Mouse (Mus musculus) granulocyte monocyte progenitor cell, adult 5-6 weeks (primary cell): ENCODE results near the gene Car9. TPM values are rescaled to one million over a fixed set of nuclear protein-coding genes. Genes with fewer than 3 reads are reported as not detected.
"Not testable (repeated sequence)": the region's sequence is repeated elsewhere in the genome, so short reads cannot be mapped to it uniquely, and the experiment has no call there.

Experiments
- ATAC-seq: replicated peaks from 2 replicates; pipeline ENCODE4 v1.8.0; 2016; ENCODE audit warnings: mild to moderate bottlenecking, moderate TSS enrichment, inconsistent platforms; ENCODE audit not compliant: poor library complexity, severe bottlenecking
- total RNA-seq, 2 experiments: library from RNA; stranded (forward) in 1 of 2; stranded (reverse) in 1 of 2; fragments of 200-712, 200-1000 nt in 1 of 2; fragments of >200 nt in 1 of 2; fragmentation: Nextera tagmentation in 1 of 2; gene quantifications; 2 replicates each; pipeline ENCODE4 v1.2.3; 2014 to 2017

The Car9 gene
- total RNA-seq (2014; fragmentation: Nextera tagmentation) = 11.6 and 16.9 TPM in 2 replicates
- total RNA-seq (2017) = 4.1 and 7.6 TPM in 2 replicates

DNA sequence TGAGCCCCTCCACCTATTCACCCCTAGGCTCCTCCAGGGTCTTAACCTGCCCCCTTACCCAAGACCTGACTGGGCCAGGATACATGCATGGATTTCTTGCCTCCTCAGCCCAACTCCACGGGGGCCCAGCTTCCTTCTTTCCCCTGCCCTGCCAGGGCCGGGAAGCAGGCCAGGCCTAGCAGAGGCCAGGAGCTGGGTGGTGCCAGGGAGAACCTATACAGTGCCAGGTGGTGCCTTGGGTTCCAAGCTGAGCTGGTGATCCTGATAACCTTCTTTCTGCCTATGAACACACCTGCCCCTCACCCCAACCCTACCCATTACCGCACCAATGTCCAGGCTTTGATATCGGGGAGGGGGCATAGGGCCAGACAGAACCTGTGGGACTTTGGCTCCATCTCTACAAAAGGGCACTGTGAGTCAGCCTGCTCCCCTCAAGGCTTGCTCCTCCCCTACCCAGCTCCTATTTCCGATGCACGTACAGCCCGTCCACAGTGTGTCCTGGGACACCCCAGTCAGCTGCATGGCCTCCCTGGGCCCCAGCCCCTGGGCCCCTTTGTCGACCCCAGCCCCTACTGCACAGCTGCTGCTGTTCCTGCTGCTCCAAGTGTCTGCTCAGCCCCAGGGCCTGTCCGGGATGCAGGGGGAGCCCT, at the start of gene Car9:
TSS of gene Car9 (plus strand) at position 431 of the 650 bp plus-strand sequence.
- ATAC-seq = no peak

DNA sequence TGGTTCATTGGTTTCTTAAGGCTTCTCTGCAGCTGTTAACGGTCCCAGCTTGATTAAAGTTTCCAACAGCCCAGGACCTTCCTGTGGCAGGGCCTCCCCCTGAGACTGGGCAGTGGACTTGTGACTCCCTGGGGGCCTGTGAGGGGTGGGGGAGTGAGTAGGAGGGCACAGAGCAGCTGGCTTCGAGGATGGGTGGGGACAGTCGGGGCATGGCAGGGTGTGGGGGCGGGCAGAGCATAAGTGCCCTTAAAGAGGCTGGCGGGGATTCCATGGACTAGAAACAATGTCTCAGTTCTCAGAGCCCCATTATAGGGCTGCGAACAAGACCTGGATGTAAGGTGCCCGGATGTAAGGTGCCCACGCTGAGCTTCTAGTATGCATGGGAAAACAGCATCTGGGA, 49.6 kb upstream of the Car9 start:
- peak; percentile 17; the same call in 1 of the 2 replicates for ATAC-seq

DNA sequence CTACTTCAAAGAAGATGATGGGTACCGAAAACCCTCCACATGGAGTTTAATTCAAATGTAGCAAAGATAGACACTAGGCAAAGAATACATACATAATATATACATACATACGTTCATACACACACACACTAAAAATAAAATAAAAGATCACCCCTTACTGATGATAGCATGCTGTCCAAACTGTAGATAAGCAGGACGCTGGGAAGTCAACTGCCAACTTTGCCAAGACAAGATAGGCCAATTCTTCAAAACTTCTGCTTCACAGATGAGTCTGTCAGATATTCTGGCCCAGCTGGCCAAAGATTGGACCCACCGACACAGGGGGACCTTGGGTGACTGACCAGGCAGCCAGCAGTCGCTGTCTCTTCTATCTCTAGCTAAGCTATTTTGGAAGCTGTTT, 43.7 kb upstream of the Car9 start:
- ATAC-seq = no peak

DNA sequence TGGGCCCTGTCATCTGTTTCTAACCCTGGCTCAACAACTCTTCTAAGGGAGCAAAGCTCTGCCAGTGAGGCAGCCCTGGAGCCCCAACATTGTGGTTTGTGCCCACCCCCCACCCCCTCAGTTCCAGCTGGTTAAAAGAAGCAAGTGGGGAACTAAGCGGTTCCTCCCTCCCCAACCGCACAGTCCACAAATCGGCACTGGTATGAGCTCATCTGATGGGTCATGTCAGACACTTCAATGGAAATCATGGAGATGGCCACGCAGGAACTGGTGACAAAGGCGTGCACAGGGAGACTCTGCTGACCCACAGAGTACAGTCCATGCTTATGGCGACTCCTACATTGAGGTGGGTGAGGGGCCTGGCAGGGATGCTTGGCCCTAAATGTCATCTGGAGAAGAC, 40.8 kb upstream of the Car9 start:
- ATAC-seq = peak; percentile 89

DNA sequence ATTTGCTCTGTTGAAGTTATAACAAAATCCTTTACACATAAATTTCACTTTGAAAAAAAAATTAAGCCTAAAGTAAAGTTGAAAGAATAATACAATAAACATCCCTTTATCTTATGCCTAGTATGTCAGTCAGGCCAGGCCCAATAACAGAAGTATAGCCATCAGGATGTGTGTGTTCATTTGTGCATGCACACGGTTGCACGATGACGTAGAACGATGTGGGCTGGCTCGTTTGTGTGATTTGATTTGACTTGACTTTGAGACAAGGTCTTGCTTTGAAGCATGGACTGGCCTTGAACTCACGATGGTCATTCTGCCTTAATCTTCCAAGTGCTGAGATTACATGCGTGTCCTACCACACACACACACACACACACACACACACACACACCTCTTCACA, 39.9 kb upstream of the Car9 start:
- no peak for ATAC-seq

DNA sequence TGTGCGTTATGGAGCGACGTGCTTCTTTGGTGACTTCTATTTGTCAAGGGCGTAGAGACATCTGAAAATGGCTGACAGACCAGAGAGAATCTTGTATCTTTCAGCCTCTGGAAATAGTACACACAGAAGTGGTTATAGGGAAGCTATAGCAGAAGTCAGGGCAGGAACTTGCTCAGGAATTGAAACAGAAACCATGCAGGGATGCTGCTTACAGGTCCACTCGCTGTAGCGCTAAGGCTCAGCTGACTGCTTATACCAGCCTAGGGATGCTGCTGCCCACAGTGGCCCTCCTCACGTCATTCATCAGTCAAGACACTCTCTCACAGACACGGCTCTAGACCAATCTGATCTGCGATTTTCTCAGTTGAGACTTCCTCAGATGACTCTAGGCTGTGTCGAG, 36.5 kb upstream of the Car9 start:
- peak; percentile 58 for ATAC-seq

DNA sequence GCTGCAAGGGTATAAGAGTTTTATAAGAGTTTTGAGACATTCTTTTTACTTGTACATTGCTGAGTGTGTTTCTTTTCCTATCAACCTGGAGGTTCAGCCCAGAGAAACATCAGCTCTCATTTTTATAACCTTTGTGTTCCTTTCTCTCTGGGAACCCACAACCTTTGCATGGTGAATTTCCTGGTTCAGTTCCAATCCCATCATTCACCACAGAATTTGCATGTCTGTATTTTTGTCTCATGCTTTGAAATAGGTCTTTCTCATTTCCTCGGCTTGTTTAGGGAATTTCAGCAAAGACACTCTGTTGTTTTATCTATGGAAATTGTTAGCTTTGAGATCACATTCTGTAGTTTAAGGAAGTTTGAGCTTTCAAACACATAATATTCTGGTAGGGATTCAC, 33.1 kb upstream of the Car9 start:
- no peak for ATAC-seq

DNA sequence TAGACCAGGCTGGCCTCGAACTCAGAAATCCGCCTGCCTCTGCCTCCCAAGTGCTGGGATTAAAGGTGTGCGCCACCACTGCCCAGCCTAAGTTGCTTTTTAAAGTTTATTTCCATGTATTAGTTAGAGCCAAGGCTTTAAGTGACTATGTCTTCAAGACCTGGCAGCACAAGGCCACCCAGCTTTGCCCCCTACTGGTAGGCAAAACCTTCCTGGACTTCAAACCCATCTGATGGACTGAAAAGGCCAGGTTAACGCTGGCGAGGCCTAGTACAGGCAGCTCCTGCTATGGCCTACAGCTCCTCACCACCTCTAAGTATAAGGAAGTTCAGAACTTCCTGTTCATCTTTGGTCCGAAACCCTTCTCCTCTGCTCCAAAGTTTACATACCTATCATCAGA, 30.2 kb upstream of the Car9 start:
- ATAC-seq = 0 out of 2 replicates have a peak, but pooled peaks have one; percentile 5

DNA sequence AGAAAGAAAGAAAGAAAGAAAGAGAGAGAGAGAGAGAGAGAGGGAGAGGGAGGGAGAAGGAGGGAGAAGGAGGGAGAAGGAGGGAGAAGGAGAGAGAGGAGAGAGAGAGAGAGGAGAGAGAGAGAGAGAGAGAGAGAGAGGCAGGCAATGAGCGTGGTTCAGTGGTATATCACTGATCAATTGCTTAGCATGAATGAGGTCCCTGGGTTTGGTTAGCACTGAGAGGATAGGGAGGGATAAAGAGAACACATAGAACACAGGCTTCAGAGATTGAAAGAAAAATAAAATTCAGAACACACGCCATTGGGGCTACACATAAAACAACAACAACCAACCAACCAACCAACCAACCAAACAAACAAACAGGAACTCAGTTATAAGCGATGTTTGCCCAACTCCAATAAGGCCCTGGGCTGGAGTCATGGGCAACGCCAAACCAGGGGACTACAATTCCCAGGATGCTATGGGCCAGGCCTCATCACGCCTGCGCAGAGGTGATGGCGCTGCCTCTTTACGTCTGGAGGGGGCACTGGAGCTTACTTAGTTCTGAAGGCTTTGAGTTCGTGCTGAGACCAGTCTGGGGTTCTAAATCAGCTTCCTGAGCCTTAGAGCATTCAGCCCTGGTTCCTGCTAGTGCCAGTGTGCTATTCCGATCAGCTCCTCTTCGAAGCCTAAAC, 28.8 kb upstream of the Car9 start:
- peak; percentile 81 for ATAC-seq

DNA sequence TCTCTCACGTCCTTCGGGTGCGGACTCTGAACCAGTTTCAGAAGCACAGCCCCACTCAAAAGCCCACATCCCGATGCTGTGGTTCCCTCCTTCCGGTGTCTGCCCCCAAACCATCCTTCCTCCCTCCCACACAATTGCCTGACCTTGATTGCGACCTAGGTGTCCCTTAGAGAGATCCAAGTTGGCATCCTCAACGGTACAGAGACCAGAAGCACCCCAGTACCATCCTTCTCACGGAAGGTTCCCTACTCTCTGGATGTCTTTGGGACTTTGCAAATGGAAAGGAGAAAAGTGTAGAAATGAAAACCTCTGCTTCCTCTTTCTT, 28.3 kb upstream of the Car9 start:
- ATAC-seq = peak; percentile 31

DNA sequence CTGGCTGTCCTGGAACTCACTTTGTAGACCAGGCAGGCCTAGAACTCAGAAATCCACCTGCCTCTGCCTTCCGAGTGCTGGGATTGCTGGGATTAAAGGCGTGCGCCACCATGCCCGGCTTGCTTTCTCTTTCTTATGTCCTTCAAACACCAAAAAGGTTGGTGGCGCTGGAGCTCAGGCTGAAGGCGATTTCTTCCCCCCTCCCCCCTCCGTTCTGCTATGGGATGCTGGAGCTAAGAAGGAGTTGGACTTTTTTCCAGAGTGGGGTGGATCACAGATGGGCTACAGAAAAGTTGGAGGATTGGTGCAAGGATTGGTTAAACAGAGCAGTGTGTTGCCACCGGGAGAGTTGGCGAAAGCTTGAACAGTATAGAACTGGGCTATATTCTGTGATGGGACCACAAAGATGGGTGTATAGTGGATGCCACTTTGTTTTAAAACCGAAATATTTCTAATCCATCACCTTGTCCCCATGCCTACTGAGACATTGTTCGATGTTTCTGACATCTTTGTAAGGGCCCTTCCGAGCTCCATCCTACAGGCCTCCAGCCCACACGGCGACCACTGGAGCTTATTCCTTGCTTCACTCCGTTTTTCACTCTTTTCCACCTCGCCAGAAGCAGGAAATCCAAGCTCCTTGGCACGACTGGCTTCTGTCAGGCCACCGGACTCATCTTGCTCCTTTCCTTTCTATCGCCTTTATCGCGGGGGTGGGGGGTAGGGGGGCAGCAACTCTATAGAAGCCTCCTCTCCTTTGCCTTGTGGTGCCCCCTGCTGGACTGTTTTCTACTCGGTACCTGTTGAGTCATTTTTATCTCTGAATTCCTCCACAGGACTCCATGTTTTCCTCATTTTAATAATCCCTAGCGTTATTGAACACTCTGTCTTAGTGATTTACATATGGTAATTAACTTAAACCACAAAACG, 27.6 kb upstream of the Car9 start:
- ATAC-seq = peak; percentile 39; the same call in 1 of the 2 replicates

DNA sequence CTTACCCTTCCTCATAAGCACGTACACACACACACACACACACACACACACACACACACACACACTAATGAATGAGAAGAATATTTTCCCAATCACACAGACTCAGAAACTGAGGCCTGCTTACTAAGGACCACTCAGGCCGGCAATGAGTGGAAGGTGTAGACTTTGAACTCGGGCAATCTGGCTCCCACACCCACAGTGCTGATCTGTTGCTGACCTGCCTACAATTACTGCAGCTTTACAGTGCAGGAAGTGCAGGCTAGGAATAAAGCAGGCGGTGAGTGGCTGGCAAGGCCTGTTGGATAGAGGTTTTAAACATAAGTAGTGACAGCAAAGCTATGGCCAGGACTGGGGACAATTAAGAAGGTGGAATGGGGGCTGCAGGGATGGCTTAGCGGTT, 25.8 kb upstream of the Car9 start:
- ATAC-seq = no peak

DNA sequence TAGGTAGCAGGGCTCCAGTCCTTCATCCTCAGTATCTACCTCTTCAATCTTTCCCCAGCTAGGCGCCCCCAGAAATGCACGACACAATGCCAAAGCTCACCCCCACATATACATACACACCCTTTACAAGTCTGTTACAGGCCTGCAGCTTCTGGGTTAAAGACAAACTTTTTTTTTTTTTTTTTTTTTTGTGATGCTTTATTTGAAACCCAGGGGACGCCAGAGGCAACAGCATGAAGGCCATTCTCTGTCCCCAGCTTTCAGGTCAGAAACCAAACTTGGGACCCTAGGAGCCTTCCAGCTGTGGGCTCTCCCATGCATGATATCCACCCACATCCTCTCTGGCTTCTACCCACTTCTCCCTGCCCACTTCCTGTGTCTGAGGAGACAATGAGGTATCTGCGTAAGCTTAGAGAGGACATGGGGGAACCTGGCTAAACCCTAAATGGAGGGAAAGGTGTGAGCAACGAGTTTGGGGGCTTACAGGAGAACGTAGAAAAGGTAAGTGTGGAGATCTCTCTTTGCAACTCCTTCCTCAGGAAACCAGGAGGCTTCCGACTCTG, 24.8 kb upstream of the Car9 start:
- peak; percentile 66 for ATAC-seq

DNA sequence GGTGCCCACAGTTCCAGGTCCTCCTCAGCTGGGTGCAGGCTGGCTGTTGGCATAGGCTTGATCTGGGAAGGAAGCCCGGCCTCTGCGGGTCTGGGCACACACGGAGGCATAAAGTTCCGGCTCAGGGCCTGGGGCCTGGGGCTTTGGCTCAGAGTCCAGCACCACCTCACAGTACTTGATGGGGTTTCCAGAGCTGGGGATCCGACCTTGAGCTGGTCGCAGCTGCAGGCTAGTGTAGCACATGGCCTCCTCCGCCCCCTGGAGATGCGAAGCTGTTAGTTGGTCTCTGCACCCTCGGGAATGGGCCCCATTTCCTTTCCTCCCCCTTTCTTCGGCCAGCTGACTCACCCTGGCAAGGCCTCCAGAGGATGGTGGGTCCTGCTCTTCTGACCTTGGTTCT, 24.2 kb upstream of the Car9 start:
- no peak for ATAC-seq

DNA sequence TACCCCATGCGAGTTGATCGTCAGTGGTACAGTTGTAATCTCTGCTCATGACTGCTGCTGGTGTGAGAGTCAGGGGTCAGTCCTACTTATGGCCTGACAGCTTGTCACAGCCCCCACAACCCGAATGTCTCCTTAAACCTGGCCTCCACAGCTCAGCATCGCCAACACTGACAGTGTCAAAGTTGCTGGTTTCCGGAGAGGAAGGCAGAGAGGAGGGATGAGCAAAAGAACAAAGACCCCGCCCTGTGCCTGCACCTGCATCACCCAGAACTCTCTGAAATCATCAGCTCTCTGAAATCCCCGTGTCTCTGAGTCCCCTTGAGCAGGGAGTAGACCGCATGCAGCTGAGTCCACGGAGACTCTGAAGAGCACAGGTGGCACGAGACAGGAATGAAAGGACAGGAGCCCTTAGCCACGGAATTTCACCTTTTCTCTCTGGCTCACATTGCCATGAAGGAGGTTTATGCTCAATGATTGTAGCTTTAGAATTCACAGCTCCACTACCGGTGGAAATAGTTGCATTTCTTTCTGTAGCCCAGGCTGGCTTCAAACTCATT, 23.2 kb upstream of the Car9 start, which contains the start of gene Sit1:
TSS of gene Sit1 (minus strand) at position 200 of the 557 bp plus-strand sequence.
- no peak for ATAC-seq

DNA sequence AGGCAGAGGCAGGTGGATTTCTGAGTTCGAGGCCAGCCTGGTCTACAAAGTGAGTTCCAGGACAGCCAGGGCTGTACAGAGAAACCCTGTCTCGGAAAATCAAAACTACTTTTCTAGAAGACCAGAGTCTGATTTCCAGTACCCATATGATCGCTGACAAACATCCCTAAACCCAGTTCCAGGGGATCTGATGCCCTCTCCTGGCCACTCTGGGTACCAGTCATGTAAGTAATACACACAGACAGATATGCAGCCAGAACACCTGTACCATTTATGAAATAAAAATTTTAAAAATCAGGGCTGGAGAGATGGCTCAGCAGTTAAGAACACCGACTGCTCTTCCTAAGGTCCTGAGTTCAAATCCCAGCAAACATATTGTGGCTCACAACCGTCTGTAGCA, 21.1 kb upstream of the Car9 start:
- ATAC-seq = not testable (repeated sequence)

DNA sequence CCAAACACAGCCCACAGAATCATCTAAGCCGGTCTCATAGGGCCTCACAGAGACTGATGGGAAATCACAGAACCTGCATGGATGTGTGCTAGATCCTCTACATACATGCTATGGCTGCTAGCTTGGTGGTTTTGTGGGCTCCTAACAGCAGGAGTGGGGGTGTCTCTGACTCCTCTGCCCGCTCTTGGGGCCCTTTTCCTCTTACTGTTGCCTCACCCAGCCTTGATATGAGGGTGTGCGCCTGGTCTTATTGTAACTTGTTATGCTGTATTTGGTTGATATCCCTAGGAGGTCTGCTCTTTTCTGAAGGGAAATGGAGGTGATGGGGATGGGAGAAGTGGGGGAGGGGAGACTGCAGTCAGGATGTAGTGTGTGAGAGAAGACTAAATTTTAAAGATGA, 17.2 kb upstream of the Car9 start:
- no peak for ATAC-seq

DNA sequence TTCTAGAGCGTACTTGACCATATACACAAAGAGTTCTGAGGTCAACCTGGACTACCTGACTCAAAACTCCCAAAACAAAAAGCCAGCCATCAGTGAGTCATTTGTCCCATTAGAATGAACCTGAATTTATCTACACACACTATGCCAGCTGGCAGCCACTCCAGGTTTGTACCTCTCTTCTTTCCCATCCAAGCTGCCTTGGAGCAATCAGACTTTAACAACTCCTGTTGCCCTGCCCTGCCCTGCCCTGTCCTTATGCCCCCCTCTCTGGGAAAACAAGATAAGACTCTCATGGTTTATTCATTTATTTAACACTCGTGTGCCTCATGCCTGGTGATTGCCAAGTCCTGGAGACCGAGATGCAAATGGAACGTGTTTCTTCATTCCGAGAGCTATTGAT, 16.0 kb upstream of the Car9 start:
- no peak for ATAC-seq

DNA sequence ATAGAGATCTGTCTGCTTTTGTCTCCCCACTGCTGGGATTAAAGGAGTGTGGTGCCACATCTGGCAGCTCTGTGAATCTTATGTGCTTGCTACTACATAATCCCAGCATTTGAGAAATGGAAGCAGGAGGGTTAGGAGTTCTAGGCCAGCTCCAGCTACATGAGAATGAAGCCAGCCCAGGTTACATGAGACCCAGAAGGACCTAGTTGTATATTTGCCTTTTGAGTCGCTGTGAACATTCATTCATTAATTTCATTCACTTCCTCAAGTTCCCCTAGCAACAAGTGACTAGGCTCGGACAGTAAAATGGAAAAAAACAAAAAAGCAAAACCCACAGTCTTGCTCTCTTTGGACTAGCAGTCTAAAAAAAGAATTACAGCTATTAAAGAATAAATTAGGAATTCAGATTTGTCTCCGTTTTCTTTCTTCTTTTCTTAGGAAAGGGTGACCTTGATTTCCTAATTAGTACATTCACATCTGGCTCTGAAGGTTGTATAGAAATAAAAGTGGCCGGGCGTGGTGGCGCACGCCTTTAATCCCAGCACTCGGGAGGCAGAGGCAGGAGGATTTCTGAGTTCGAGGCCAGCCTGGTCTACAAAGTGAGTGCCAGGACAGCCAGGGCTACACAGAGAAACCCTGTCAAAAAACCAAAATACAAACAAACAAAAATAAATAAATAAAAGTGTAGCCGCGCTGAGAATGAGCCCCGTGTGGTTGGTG, 14.5 kb upstream of the Car9 start:
- ATAC-seq = no peak

DNA sequence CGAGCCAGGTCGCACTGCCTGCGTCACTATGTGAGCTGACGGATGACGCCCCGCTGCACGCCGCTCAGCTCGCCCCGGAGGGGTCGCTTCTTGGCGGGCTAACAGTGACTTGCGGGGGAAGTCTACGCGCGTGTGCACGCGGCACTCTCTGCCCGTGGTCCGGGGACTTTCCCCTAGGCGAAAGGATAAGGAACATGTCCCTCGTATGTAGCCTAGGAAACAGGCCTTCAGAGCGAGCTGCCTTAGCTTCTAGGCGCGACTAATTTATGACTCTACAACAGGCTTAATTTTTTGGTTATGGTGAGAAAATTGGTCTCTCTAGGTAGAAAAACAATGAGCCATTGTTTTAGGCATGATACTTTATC, 14.0 kb upstream of the Car9 start, which contains the start of gene Ccdc107:
TSS of gene Ccdc107 (plus strand) at position 80 of the 365 bp plus-strand sequence.
- ATAC-seq = peak; percentile 94
